Mouse (Mus musculus): ENCODE data around the gene Cyp2a4. TPM values are rescaled to one million over a fixed set of nuclear protein-coding genes. Genes with fewer than 3 reads are reported as not detected.
"Not testable (repeated sequence)": the region's sequence is repeated elsewhere in the genome, so short reads cannot be mapped to it uniquely, and the experiment has no call there.

Cyp2a4 gene
- polyA plus RNA-seq, 1 experiment from 2014 or later, result not detected

DNA sequence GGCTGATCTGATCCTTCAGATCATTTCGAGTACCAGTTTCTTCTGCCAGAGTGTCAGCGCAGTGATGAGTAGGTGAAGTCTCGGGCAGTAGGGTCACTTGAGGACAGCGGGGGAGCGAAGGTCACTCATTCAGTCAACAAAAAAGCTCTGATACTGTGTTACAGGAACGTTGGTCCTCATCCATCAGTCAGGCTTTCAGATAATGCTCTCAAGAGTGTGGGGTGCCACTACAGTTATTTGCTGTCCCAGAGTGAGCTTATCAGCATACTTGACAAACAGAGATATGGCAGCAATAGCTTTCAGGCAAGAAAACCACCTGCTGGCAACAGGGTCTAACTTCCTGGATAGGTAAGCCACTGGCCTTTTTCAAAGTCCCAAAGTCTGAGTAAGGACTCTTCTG is 49.8 kb downstream of the Cyp2a4 start:
- H3K9ac ChIP-seq (ENCODE audit: low read length); H3K36me3 ChIP-seq (ENCODE audit: control insufficient read depth, insufficient read depth, low read length); H3K4me3 ChIP-seq (ENCODE audit: low read length); ATAC-seq (ENCODE audit: low read depth); H3K9me3 ChIP-seq (ENCODE audit: control insufficient read depth, low read length); H3K27me3 ChIP-seq (ENCODE audit: control insufficient read depth, insufficient read depth, low read depth, low read length); H3K27ac ChIP-seq (ENCODE audit: low read length); H3K4me1 ChIP-seq (replicated peaks; ENCODE audit: control insufficient read depth, insufficient read depth, low read length); H3K4me2 ChIP-seq (ENCODE audit: low read depth, low read length): not testable (repeated sequence)
- WGBS, result 67% methylated on average over 4 of the region's 6 CpGs

Other genes starting within 250 kb of the Cyp2a4 start
- gene Cyp2b13, start 245.7 kb upstream of the Cyp2a4 start, polyA plus RNA-seq (2015; fragmentation: Nextera tagmentation; extraction: Ambion mirVana), result not detected in 2 replicates
- not detected in 2 replicates for gene Cyp2b9, start 133.8 kb upstream of the Cyp2a4 start, polyA plus RNA-seq (2015; fragmentation: Nextera tagmentation; extraction: Ambion mirVana)
- gene Vmn1r184, start 46.8 kb upstream of the Cyp2a4 start, polyA plus RNA-seq (2015; fragmentation: Nextera tagmentation; extraction: Ambion mirVana), result not detected in 2 replicates
- not detected in 2 replicates for gene Nlrp9c, start 96.5 kb downstream of the Cyp2a4 start, polyA plus RNA-seq (2015; fragmentation: Nextera tagmentation; extraction: Ambion mirVana)
- gene Nlrp4a, start 127.9 kb downstream of the Cyp2a4 start, polyA plus RNA-seq (2015; fragmentation: Nextera tagmentation; extraction: Ambion mirVana), result not detected in 2 replicates
- gene Nlrp9a, start 227.9 kb downstream of the Cyp2a4 start, polyA plus RNA-seq (2015; fragmentation: Nextera tagmentation; extraction: Ambion mirVana), result not detected in 2 replicates